Mouse (Mus musculus) splenic B cell, adult 2 months (primary cell): Measurements from ENCODE around the gene Cgrrf1.
A peak's percentile ranks its signal among the peaks of the same experiment; 100 is the strongest.

ENCODE experiments used
- DNase-seq: peaks from one replicate; pipeline ENCODE4 v3.0.0-alpha.2; 2011; ENCODE audit warnings: low read depth, low spot score
- H3K27me3 ChIP-seq: 2 replicates; pipeline ENCODE4 v1.6.1; 2012; ENCODE audit warnings: mild to moderate bottlenecking, low read length, moderate library complexity, mixed read lengths; ENCODE audit not compliant: control insufficient read depth, poor library complexity, insufficient read depth, severe bottlenecking
- H3K36me3 ChIP-seq: 2 replicates; pipeline ENCODE4 v1.6.1; 2012; ENCODE audit warnings: mild to moderate bottlenecking, low read length, moderate library complexity, mixed read lengths; ENCODE audit not compliant: control insufficient read depth, poor library complexity, insufficient read depth, severe bottlenecking

Cgrrf1 gene

DNA sequence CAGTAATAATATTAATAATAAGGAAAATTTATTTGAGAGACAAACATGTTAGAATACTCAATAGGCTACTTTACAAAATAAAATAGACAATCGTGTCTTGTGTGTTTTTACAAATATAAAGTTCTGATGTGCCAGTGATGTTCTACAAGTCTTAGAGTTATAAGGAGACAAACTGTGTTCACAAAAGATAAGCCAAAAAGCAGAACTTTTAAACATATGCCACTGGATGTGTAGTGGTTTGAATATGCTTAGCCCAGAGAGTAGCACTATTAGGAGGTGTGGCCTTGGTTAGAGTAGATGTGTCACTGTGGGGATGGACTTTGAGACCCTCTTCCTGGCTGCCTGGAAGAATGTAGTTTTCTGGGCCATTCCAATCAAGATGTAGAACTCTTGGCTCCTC, 17.8 kb downstream of the Cgrrf1 start:
- Histone ChIP-seq H3K27me3 (no peaks in the 10 kb centered on the region), H3K36me3 (peaks cover 4% of the 10 kb centered on the region)
- DNase-seq = no peak

DNA sequence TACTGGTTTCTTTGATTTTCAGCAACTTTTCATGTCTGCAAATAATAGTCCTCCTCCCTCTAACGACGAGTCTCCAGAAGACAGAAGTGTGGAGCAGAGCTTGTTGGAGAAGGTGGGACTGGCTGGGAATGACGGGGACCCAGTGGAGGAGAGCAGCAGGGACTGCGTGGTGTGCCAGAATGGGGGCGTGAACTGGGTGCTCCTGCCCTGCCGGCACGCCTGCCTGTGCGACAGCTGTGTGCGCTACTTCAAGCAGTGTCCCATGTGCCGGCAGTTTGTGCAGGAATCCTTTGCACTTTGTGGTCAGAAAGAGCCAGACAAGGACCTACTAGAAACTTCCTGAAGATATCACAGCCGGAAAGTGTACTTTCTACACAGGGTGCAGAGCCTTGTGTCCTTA, 21.8 kb downstream of the Cgrrf1 start:
- Histone ChIP-seq H3K27me3 (no peaks in the 10 kb centered on the region), H3K36me3 (peaks cover 4% of the 10 kb centered on the region; the same call in 1 of the 2 replicates)
- DNase-seq = no peak

DNA sequence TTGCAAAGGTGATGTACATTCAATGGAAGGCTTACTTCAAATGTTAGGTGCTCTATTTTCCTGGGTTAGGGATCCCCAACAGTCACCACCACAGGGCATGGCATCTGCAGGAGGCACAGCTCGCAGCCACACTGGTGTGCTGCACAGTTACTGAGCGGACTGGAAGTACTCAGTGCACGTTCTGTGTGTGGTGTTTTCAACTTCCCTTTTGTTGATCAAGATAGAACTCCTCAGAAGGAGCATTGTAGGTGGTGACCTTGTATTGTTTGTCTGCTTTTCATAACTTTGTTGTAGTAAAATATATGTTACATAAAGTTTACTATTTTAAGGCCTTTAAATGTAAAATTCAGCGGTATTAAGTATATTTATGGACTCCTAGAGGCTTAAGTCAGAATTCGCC, 31.0 kb downstream of the Cgrrf1 start:
- H3K27me3 ChIP-seq = no peaks in the 10 kb centered on the region
- DNase-seq = no peak
- no peaks in the 10 kb centered on the region for H3K36me3 ChIP-seq

DNA sequence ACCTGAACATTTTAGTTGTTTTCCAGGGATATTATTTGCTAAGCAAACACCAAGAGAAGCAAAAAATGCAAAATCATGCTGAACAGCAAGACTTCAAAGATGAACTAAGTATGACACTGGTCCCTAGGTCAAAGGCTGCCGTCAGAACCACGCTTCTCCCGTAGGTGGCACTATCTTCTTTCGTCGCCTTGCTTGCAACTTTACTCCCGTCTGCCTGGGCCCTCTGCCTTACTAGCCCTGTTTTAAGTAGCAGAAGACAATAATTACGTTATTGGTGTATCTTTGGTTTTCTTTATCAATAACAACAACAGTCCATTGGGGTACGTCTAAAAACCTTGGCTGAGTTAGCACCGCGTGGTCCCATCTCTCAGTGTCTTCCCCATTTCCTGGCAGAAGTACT, 49.0 kb downstream of the Cgrrf1 start:
- peak; percentile 68 for DNase-seq
- no peaks in the 10 kb centered on the region for H3K36me3 ChIP-seq
- H3K27me3 ChIP-seq = peaks cover 2% of the 10 kb centered on the region; the same call in 1 of the 2 replicates

DNA sequence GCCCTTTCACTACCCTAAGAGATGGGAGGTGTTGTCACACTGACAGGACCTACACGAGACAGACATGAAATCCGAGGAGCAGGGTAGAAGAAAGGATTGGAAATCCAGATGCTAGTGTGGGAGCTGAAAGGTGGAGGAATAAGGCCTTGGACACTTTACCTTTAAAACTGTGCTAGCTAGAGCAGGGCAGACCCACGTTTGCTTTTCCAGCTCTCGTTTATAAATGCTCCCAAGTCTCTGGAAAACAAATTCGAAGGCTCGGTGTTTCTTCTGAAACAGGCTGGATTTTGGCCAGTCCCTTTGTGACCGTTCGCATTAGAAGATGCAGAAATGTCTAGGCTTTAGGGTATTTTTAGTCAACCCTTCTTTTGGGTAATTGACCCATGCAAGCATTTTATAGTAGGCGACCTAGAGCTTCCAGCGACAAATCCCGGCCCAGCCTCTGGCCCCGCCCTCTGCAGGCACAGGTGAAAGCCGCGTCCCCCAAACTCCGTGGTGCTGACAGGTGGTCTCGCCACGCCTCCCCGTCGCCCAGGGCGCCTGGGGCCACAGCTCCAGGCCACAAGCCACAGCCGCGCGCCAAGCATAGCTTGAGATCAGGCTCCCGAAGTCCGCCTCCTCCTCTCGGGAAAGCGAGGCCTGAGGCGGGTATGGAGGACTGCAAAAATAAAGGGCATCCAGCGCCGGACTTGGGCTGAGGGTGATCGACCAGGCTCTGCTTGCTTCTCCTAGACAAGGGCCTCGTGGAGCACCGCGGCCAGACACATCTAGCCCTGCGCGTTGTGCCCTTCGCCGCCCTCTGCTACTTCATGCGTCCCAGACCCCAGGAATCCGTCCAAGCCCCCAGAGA, 49.9 kb downstream of the Cgrrf1 start:
- H3K36me3 ChIP-seq = no peaks in the 10 kb centered on the region
- peaks cover 4% of the 10 kb centered on the region; the same call in 1 of the 2 replicates for H3K27me3 ChIP-seq
- DNase-seq = peak; percentile 10

DNA sequence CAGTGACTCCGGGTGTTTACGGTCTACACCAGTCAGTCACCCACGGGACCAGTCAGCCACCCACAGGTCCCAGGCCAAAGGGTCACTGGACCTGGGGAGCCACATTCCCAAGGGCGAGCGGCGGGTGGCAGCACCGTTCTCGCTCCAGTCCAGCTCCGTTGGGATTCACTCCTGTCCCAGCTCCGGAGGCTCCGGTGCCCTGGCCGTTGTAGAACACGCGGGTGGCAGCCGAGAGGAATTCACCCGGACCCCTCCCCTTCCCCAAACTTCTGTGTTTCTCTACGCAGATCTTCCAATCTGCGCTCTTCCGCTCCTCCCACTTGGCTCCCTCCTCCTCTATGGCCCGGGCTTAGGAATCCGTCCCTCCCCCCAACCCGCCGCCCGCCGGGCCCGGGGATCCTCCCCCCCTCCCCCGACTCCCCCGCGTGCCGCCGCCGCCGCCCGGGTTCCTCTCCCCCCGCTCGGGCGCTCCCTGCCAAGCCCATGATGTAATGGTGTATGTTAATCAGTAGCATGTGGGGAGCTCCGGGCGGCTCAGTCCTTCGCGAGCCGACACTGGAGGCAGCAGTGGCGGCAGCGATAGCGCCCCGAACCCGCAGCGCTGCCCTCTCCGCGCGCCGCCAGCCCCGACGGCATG, 50.6 kb downstream of the Cgrrf1 start, which contains the start of gene Samd4:
Samd4 (plus strand) TSS at position 424 of the 637 bp plus-strand sequence.
- peak; percentile 55 for DNase-seq
- peaks cover 4% of the 10 kb centered on the region; the same call in 1 of the 2 replicates for H3K27me3 ChIP-seq

DNA sequence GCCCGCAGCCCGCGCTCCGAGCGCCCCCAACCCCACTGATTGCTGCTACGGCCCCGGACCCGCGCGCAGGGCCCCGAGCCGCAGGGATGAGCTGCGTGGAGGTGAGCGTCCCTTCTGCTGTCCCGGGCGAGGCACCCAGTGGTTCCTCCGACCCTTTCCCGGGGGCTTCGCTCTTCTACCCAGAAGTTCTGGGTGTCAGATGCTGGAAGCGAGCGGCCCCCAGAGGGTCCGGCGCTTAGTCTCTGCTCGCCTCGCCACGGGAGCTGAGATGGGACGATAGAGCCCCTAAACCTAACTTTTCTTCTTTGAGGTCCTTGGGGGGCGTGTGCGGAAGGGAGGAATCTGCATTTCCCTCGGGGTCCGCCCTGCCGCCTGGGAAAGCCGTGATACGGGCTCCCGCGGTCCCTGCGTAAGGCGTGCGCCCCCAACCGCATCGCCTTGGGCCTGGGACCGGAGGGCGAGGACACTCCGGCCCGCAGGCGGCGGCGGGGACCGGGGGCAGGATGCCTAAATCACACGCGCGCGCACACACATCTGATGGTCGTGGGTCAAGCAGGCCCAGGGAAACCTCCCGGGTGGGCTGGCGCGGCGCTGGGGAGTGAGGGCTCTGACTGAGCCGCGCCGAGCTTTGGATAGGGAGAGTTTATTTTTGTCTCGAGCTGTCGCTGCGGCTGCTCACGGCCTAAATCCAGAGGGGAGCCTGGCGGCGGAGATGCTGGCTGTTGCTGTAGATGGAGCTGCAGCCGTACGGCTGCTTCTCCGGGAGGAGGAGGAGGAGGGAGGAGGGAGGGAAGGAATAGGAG, 51.3 kb downstream of the Cgrrf1 start:
- no peaks in the 10 kb centered on the region for H3K36me3 ChIP-seq
- DNase-seq = peak; percentile 14
- H3K27me3 ChIP-seq = peaks cover 4% of the 10 kb centered on the region; the same call in 1 of the 2 replicates

More for the DNA sequence above, 50.6 kb downstream of the Cgrrf1 start, which contains the start of gene Samd4:
- no peaks in the 10 kb centered on the region for H3K36me3 ChIP-seq

DNA sequence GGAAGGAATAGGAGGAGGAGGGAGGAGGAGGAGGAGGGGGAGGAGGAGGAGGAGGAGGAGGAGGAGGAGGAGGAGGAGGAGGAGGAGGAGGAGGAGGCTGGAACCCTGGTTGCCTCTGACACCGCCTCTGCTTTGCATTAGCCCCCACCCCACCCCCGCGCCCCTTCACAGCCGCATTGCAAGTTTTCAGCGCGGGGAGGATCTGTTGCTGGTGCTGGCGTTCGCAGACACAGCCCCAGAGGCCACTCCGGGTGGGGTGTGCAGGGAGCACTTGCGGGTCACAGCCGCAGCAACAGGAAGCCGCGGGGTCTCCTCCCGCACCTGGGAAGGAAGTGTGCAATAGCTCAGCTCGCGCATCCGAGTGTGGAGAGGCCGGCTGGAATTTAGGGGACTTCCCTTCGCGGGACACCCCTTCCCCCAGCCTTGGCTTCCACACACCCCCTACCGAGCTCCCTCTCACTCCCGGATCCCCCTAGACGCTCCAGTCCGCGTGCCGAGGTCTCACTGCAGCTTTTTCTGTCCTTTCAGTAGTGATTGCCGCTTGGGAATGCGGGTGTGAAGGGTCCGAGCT, 52.0 kb downstream of the Cgrrf1 start:
- Histone ChIP-seq H3K36me3 (no peaks in the 10 kb centered on the region), H3K27me3 (peaks cover 4% of the 10 kb centered on the region; the same call in 1 of the 2 replicates)
- peak; percentile 39 for DNase-seq

DNA sequence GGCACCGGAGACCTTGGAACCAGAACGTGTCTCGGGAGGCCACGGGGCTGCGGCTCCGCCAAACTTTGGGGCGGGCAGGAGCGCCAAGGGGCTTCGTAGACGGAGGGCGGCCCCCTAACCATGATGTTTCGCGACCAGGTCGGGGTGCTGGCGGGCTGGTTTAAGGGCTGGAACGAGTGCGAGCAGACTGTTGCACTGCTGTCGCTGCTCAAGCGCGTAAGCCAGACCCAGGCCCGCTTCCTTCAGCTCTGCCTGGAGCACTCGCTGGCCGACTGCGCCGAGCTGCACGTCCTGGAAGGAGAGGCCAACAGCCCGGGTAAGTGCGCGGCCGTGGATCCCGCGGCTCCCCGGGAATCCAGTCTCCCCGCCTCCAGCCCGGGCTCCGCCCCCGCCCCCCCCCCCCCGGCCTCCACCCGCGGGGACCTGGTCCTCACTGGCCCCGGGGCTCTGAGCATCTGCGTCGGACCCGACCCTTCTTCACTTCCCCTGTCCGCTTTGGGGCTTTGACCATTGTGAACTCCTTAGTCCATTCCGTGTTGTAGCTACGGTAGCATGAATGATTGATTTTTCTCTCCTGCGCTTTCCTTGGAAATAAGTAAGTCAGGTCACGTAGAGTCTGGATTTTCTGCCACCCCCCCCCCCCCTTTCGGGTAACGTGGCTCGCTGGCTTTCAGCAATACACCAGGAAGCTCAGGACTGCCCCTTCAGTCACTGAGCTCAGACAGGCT, 52.9 kb downstream of the Cgrrf1 start:
- DNase-seq = peak; percentile 20
- Histone ChIP-seq H3K36me3 (no peaks in the 10 kb centered on the region), H3K27me3 (peaks cover 4% of the 10 kb centered on the region; the same call in 1 of the 2 replicates)

DNA sequence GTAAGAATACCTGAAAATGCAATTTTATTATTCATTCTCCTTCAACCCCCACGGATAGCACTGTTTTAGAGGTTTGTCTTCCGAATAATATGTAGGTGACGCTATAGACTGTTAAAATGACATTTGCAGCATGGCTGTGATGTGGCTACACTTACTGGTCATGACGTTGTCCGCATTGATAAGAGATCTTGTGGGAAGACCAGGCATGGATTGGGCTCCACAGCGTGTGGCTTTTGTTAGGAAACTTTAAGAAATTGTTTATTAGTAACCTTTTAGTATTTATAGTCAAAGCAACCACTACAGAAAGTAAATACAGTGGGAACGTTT, 53.5 kb downstream of the Cgrrf1 start:
- peaks cover 4% of the 10 kb centered on the region; the same call in 1 of the 2 replicates for H3K27me3 ChIP-seq
- no peaks in the 10 kb centered on the region for H3K36me3 ChIP-seq
- no peak for DNase-seq

DNA sequence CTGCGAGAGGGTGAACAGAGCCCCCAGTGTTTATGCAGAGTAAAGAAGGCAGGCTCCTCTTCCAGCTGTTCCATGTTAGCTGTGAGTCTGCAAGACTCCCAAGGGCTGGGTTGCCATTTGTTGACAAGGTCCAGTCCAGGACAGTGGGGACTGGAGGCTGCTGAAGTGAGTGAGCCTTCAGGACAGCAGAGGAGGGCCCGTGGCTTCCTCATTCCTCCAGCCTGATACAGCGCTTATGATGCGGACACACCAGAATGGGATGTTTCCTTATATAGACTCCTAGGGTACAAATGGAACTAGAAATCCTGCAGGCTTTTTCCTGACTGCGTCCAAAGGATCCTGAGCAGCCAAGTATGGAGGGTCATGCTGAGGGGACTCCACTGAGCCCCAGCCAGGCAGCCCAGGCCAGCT, 54.0 kb downstream of the Cgrrf1 start:
- no peak for DNase-seq
- Histone ChIP-seq H3K36me3 (no peaks in the 10 kb centered on the region), H3K27me3 (peaks cover 4% of the 10 kb centered on the region; the same call in 1 of the 2 replicates)

DNA sequence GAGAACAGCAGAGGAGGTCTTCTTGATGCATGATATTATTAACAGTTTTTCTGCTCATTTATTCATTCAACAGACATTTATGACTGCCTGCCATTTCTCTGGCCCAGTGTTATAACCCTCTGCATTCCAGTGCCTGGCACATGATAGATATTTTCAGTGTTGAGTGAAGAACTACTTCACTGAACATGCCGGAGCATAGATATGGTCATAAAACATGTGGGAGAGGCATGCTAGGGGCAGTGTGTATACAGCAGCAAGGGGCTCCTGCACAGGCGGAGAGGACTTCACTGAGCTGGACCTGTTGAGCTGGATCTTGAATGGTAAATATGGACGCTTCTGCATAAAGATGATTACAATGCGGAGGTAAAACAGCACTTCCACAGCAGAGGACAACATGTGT, 57.2 kb downstream of the Cgrrf1 start:
- H3K27me3 ChIP-seq = peaks cover 3% of the 10 kb centered on the region; the same call in 1 of the 2 replicates
- DNase-seq = no peak
- no peaks in the 10 kb centered on the region for H3K36me3 ChIP-seq

DNA sequence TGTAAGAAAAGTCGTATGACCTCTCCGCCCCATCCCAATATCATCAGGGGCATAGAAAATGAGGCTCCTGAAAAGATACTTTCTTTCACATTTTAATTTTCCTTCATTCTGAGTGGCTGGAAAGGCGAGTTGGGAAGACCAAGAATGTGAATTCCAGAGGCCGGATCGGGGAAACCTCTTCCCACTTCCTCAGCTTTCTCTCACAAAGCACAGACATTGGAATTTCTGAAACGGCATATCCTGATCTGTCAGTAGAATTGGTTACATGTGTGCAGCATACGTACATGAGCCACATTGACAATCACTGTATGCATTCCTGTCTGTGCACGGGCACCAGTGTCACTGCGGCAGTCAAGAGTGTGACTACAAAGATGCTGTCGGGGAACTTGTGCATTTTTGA, 62.0 kb downstream of the Cgrrf1 start:
- DNase-seq = no peak
- no peaks in the 10 kb centered on the region for H3K36me3 ChIP-seq
- H3K27me3 ChIP-seq = no peaks in the 10 kb centered on the region

DNA sequence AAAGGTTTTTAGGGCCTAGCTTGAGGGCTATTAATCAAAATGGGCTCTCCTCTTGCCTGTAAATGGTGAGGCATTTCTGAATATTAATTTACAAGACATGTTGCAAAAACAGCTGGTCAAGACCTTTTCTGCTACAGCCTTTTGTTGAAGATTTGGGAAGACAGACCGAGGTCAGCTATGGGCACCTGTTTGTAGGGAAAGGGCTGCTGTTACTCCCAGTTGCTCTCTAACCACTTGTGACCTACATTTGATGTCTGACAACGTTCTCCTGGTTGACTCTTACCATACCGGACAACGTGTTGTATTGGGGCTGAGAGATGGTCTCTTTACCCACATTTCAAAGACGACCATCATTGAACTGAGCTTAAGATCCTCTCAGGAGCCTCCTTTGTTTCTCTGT, 66.0 kb downstream of the Cgrrf1 start:
- H3K27me3 ChIP-seq = no peaks in the 10 kb centered on the region
- no peaks in the 10 kb centered on the region for H3K36me3 ChIP-seq
- DNase-seq = no peak
